Mouse (Mus musculus): ENCODE data around the gene Plg. TPM values are rescaled to one million over a fixed set of nuclear protein-coding genes. Genes with fewer than 3 reads are reported as not detected.

The Plg gene
- total and polyA plus RNA-seq, 3 experiments, result not detected

DNA sequence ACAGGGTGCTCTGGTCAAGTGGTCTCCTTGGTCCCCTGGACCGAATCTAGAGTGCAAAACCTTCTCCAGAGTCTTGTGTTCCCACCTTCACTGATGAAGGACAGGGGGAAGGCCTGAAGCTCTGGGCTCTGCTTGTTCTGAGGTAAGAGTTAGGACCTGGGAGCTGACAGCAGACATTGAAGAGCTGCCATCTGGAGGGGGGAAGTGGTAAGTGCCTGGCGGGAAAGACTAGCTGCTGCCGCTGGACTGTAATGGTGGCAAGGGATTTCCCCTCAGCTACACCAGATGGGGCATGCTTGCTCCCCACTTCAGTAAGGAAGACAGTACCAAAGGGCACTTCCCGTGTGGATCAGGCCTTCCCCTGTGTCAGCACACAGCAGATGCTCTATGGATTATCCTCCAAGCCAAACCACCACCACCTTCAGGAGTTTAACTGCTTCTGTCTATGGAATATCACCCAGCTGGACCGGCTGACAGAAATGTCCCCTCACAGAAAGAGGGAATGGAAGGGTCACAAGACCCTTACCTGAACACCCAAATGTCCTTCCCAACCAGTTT, 11.0 kb upstream of the Plg start (continued):
- TF ChIP-seq ZMIZ1 (IDR thresholded peaks at IDR 0.05; ENCODE audit: low read depth, low read length) (no peak), GATA1 (IDR thresholded peaks at IDR 0.05; ENCODE audit: low read depth, low read length) (no peak), MYC (IDR thresholded peaks at IDR 0.05; ENCODE audit: low read depth, low read length) (no peak), HCFC1 (IDR thresholded peaks at IDR 0.05; ENCODE audit: low read depth, low read length) (no peak)

DNA sequence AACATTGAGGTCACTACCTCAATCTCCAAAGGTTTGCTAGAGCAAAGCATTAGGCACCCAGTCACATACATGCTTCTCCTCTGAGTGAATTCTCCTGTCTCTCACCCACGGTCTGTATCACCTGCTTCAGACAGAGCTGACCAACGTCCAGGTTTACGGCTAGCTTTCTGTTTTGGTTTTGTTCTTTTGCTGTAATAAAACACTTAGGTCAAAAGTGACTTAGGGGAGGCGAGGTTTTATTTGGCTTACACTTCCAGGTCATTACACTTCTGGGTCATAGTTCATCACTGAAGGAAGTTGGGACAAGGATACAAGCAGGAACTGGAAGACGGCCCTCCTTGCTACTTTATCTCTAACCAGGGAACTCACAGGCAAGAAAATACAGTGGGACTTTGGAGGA, 9.0 kb upstream of the Plg start:
- TF ChIP-seq NRF1 (IDR thresholded peaks at IDR 0.05; ENCODE audit: insufficient read depth, low read depth, low read length, poor library complexity, severe bottlenecking) (no peak), MYB (IDR thresholded peaks at IDR 0.05; ENCODE audit: low read depth, low read length) (no peak), POLR2A (IDR thresholded peaks at IDR 0.05; ENCODE audit: control insufficient read depth in 1 of 2, insufficient read depth in 1 of 2, low read depth in 1 of 2, low read length in 2 of 2, poor library complexity in 1 of 2) (no peak), GABPA (IDR thresholded peaks at IDR 0.05; ENCODE audit: low read depth, low read length) (no peak), HCFC1 (IDR thresholded peaks at IDR 0.05; ENCODE audit: low read depth, low read length) (no peak), ETS1 (IDR thresholded peaks at IDR 0.05; ENCODE audit: low read depth, low read length) (no peak), ZKSCAN1 (IDR thresholded peaks at IDR 0.05; ENCODE audit: low read depth, low read length) (no peak), CHD1 (IDR thresholded peaks at IDR 0.05; ENCODE audit: low read depth, low read length) (no peak), USF1 (IDR thresholded peaks at IDR 0.05; ENCODE audit: low read depth, low read length) (no peak), MXI1 (IDR thresholded peaks at IDR 0.05; ENCODE audit: low read depth, low read length) (no peak), USF2 (IDR thresholded peaks at IDR 0.05; ENCODE audit: borderline replicate concordance in 1 of 2, insufficient read depth in 1 of 2, low read depth in 1 of 2, low read length in 2 of 2) (no peak), EP300 (IDR thresholded peaks at IDR 0.05; ENCODE audit: low read depth in 1 of 2, low read length in 2 of 2) (no peak), SMC3 (IDR thresholded peaks at IDR 0.05; ENCODE audit: low read depth, low read length) (no peak), RAD21 (IDR thresholded peaks at IDR 0.05; ENCODE audit: low read depth, low read length) (no peak)
- Histone ChIP-seq H3K9me3 (replicated peaks; ENCODE audit: insufficient read depth, low read length) (no peaks in the 10 kb centered on the region), H3K4me1 (ENCODE audit: control insufficient read depth in 1 of 2, insufficient read depth in 2 of 2, low read length in 2 of 2) (peaks cover 0 to 20% of the 10 kb centered on the region in 2 experiments; a peak in 1 of 4 replicates), H3K27ac (ENCODE audit: control insufficient read depth, low read depth, low read length) (no peak overlapping the region), H3K4me3 (ENCODE audit: control insufficient read depth in 1 of 2, insufficient read depth in 1 of 2, low read depth in 2 of 2, low read length in 2 of 2) (no peak overlapping the region), H3K79me2 (ENCODE audit: control insufficient read depth, insufficient read depth, low read length, poor library complexity) (no peaks in the 10 kb centered on the region), H3K36me3 (ENCODE audit: control insufficient read depth in 1 of 2, insufficient read depth in 2 of 2, low read length in 2 of 2) (peaks cover 0 to 9% of the 10 kb centered on the region in 2 experiments; a peak in 2 of 4 replicates), H3K27me3 (ENCODE audit: control insufficient read depth in 1 of 2, insufficient read depth in 2 of 2, low read length in 2 of 2) (peaks cover 0 to 2% of the 10 kb centered on the region in 2 experiments; a peak in 1 of 4 replicates), H3K9ac (ENCODE audit: control insufficient read depth, low read depth, low read length, poor library complexity, severe bottlenecking) (no peak overlapping the region)
- DNase-seq (ENCODE audit: low read depth, low spot score), result no peak

DNA sequence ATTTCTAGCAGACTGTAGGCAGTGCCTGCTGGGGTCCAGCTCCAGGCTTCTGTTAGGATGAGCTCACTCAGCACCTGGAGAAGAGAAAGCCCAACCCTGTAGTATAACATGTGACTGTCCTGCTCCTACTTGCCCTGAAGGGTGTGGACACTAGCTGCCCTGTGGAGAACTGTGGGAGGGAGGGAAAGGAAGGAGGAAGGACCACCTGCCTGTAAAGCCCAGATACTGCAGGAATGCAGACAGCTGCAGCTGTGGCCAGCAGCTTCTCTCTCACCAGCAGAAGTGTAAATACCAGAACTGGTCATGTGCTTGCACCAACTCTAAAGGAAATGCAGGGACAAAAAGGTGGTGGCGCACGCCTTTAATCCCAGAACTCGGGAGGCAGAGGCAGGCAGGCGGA, 8.1 kb upstream of the Plg start:
- H3K79me2 ChIP-seq (ENCODE audit: control insufficient read depth, insufficient read depth, low read length, poor library complexity), result no peaks in the 10 kb centered on the region
- H3K27ac ChIP-seq (ENCODE audit: control insufficient read depth, low read depth, low read length), result no peak overlapping the region
- no peak for TF ChIP-seq USF2 (IDR thresholded peaks at IDR 0.05; ENCODE audit: borderline replicate concordance in 1 of 2, insufficient read depth in 1 of 2, low read depth in 1 of 2, low read length in 2 of 2)
- TF ChIP-seq ELF1 (IDR thresholded peaks at IDR 0.05; ENCODE audit: low read depth, low read length), result no peak
- no peak for TF ChIP-seq NRF1 (IDR thresholded peaks at IDR 0.05; ENCODE audit: insufficient read depth, low read depth, low read length, poor library complexity, severe bottlenecking)
- TF ChIP-seq CHD1 (IDR thresholded peaks at IDR 0.05; ENCODE audit: low read depth, low read length), result no peak
- no peak for TF ChIP-seq CHD2 (IDR thresholded peaks at IDR 0.05; ENCODE audit: low read length)
- TF ChIP-seq ZNF384 (IDR thresholded peaks at IDR 0.05; ENCODE audit: low read depth, low read length), result no peak
- TF ChIP-seq MXI1 (IDR thresholded peaks at IDR 0.05; ENCODE audit: low read depth, low read length), result no peak
- TF ChIP-seq POLR2AphosphoS2 (IDR thresholded peaks at IDR 0.05; ENCODE audit: low read length), result no peak
- no peak for TF ChIP-seq HCFC1 (IDR thresholded peaks at IDR 0.05; ENCODE audit: low read depth, low read length)
- TF ChIP-seq E2F4 (IDR thresholded peaks at IDR 0.05; ENCODE audit: borderline replicate concordance, low read depth, low read length), result no peak
- TF ChIP-seq CTCF (IDR thresholded peaks at IDR 0.05 in 2 of 3, conservative IDR thresholded peaks at IDR 0.05 in 1 of 3; ENCODE audit: control insufficient read depth in 1 of 3, insufficient read depth in 1 of 3, low read depth in 2 of 3, low read length in 3 of 3, poor library complexity in 1 of 3, severe bottlenecking in 1 of 3), result no peak
- no peak for TF ChIP-seq MYC (IDR thresholded peaks at IDR 0.05; ENCODE audit: low read depth, low read length)
- TF ChIP-seq JUND (IDR thresholded peaks at IDR 0.05; ENCODE audit: low read depth, low read length), result no peak
- no peak for TF ChIP-seq TCF12 (IDR thresholded peaks at IDR 0.05; ENCODE audit: low read depth, low read length)
- no peak for TF ChIP-seq MAZ (IDR thresholded peaks at IDR 0.05; ENCODE audit: low read depth, low read length)
- no peak for TF ChIP-seq MAX (IDR thresholded peaks at IDR 0.05; ENCODE audit: low read length)
- H3K9ac ChIP-seq (ENCODE audit: control insufficient read depth, low read depth, low read length, poor library complexity, severe bottlenecking), result no peak overlapping the region
- DNase-seq (ENCODE audit: low read depth, low spot score), result no peak
- H3K27me3 ChIP-seq (ENCODE audit: control insufficient read depth in 1 of 2, insufficient read depth in 2 of 2, low read length in 2 of 2), result peaks cover 0 to 2% of the 10 kb centered on the region in 2 experiments; a peak in 1 of 4 replicates
- H3K36me3 ChIP-seq (ENCODE audit: control insufficient read depth in 1 of 2, insufficient read depth in 2 of 2, low read length in 2 of 2), result peaks cover 0 to 9% of the 10 kb centered on the region in 2 experiments; a peak in 2 of 4 replicates
- H3K9me3 ChIP-seq (replicated peaks; ENCODE audit: insufficient read depth, low read length), result no peaks in the 10 kb centered on the region
- H3K4me3 ChIP-seq (ENCODE audit: control insufficient read depth in 1 of 2, insufficient read depth in 1 of 2, low read depth in 2 of 2, low read length in 2 of 2), result no peak overlapping the region
- H3K4me1 ChIP-seq (ENCODE audit: control insufficient read depth in 1 of 2, insufficient read depth in 2 of 2, low read length in 2 of 2), result peaks cover 0 to 24% of the 10 kb centered on the region in 2 experiments; a peak in 1 of 4 replicates

Data from MEL (cell line).